Comparison of ENCODE assay signal across 13 mouse cellular contexts in the genomic region with DNA sequence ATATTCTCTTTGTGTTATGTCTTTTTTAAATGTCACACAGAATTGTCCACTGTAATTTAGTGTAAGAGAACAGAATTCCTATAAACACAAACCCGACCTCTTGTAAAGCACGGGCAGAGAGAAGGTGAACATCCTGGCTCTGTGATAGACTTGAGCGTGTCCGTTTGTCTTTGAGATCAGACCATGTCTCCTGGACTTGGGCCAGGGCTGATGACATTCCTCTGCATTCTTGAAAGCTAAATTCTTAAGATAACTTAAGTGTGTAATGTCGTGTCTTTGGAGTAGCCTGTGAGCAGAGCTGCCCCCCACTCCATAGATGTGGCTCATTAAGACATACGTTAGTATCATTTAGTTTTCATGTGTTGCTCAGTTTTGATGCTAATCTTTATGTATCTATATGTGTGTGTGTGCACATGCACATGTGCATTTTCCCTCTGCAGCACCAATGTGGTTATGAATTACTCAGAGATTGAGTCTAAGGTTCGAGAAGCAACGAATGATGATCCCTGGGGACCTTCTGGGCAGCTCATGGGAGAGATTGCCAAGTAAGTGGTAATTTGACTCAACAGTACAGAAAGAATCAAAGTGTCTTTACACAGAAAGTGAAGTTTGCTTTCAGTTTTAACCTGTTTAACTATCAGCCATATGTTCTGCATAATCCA. TPM values are rescaled to one million over a fixed set of nuclear protein-coding genes. Genes with fewer than 3 reads are reported as not detected.
A peak's percentile ranks its signal among the peaks of the same experiment; 100 is the strongest.
DNase-seq lines count a peak whose midpoint lies in the region; ATAC-seq and TF ChIP-seq lines count a peak whose summit lies in the region.
"Had no signal": no experiment of that assay in that cellular context is flagged by ENCODE, and none has a peak within 500 bp of the region (broad histone marks: within the 10 kb centered on the region; RNA-seq: fewer than 3 reads in every experiment).

No protein-coding gene starts in this region.

- peaks cover 57% of the 10 kb centered on the region for H3K79me2 ChIP-seq in C2C12 (ENCODE audit: control insufficient read depth, insufficient read depth)

- no peak for TF ChIP-seq CTCF in C2C12 (IDR thresholded peaks at IDR 0.05; ENCODE audit: control insufficient read depth, insufficient read depth, insufficient read length)

- intact Hi-C loops in heart, postnatal 10 days (cut with DNase I): loop anchor here (2.0 to 5.0 kb wide), 4 partner anchors 336 to 1297 kb away; no protein-coding TSS in a partner anchor

- 18% methylated on average over 8 of the region's 8 CpGs for WGBS in heart, embryonic 16.5 days
- WGBS in limb, embryonic 13.5 days: 44% methylated on average over 8 of the region's 8 CpGs

- no peak overlapping the region for H3K27ac ChIP-seq in heart, embryonic 16.5 days (ENCODE audit: low read length)
- H3K27ac ChIP-seq in limb, embryonic 13.5 days: peak overlapping the region; percentile 16; the same call in 1 of the 2 replicates
- H3K27ac ChIP-seq: neural tube, embryonic 12.5 days had no signal

- H3K4me2 ChIP-seq in heart, embryonic 16.5 days (ENCODE audit: low read depth, low read length): peak overlapping the region; percentile 44
- no peak overlapping the region for H3K4me2 ChIP-seq in limb, embryonic 13.5 days (replicated peaks)
- H3K4me2 ChIP-seq: neural tube, embryonic 12.5 days had no signal

- ATAC-seq in heart, embryonic 16.5 days (replicated peaks; ENCODE audit: extremely low read depth, insufficient read depth, low FRiP score): no peak
- no peak for ATAC-seq in limb, embryonic 13.5 days (ENCODE audit: low FRiP score, low read depth)
- ATAC-seq: Patski had no signal

- peaks cover 17% of the 10 kb centered on the region for H3K79me3 ChIP-seq in C2C12 (ENCODE audit: low read depth)

- H3K27me3 ChIP-seq in heart, embryonic 16.5 days (ENCODE audit: control insufficient read depth, insufficient read depth, low read length): no peaks in the 10 kb centered on the region
- H3K27me3 ChIP-seq in C2C12 (ENCODE audit: control insufficient read depth, insufficient read depth, insufficient read length): no peaks in the 10 kb centered on the region
- no peaks in the 10 kb centered on the region for H3K27me3 ChIP-seq in limb, embryonic 13.5 days
- H3K27me3 ChIP-seq: megakaryocyte, embryonic 14.5 days; neural tube, embryonic 12.5 days; Patski had no signal

- H3ac ChIP-seq in C2C12 (ENCODE audit: control insufficient read depth, insufficient read length, low read depth): no peak overlapping the region

- H3K36me3 ChIP-seq in heart, embryonic 16.5 days (ENCODE audit: control insufficient read depth, insufficient read depth): peaks cover 22% of the 10 kb centered on the region
- peaks cover 37% of the 10 kb centered on the region for H3K36me3 ChIP-seq in C2C12 (ENCODE audit: control insufficient read depth, insufficient read depth)
- H3K36me3 ChIP-seq in limb, embryonic 13.5 days: peaks cover 30% of the 10 kb centered on the region

- no peak overlapping the region for H3K4me3 ChIP-seq in heart, embryonic 16.5 days (ENCODE audit: low read length)
- H3K4me3 ChIP-seq in C2C12 (ENCODE audit: insufficient read depth, poor library complexity, severe bottlenecking): no peak overlapping the region
- H3K4me3 ChIP-seq in limb, embryonic 13.5 days: no peak overlapping the region
- H3K4me3 ChIP-seq: erythroblast, embryonic 14.5 days; megakaryocyte, embryonic 14.5 days; neural tube, embryonic 12.5 days had no signal

- no peak for DNase-seq in heart, postnatal 10 days
- peak; percentile 66 for DNase-seq in 3134 (ENCODE audit: extremely low read depth, insufficient read length, low spot score)
- DNase-seq in spleen, adult 18-20 months: no peak
- DNase-seq in thymus, postnatal 0 days (ENCODE audit: low spot score): no peak
- no peak for DNase-seq in right cerebral cortex, adult 18-20 months
- DNase-seq: gastrocnemius, postnatal 14 days had no signal

- H3K9ac ChIP-seq in heart, embryonic 16.5 days (ENCODE audit: low read length): peak overlapping the region; percentile 20; the same call in 1 of the 2 replicates
- no peak overlapping the region for H3K9ac ChIP-seq in limb, embryonic 13.5 days
- H3K9ac ChIP-seq: neural tube, embryonic 12.5 days had no signal

- no peaks in the 10 kb centered on the region for H3K9me3 ChIP-seq in heart, embryonic 16.5 days (replicated peaks; ENCODE audit: control insufficient read depth, low read length)
- no peaks in the 10 kb centered on the region for H3K9me3 ChIP-seq in limb, embryonic 13.5 days
- H3K9me3 ChIP-seq: megakaryocyte, embryonic 14.5 days; neural tube, embryonic 12.5 days had no signal

- peaks cover 32% of the 10 kb centered on the region for H3K4me1 ChIP-seq in heart, embryonic 16.5 days (ENCODE audit: control insufficient read depth, insufficient read depth, low read length)
- peaks cover 64% of the 10 kb centered on the region for H3K4me1 ChIP-seq in limb, embryonic 13.5 days

TF ChIP-seq in C2C12, 6 proteins besides CTCF, POLR2A, EP300 and RAD21:
- no peak for TF ChIP-seq MYOG (IDR thresholded peaks at IDR 0.05; ENCODE audit: control insufficient read depth, extremely low read depth, insufficient read length)
- TF ChIP-seq FOSL1 (IDR thresholded peaks at IDR 0.05; ENCODE audit: insufficient read depth, low read length, poor library complexity, severe bottlenecking): no peak
- peak; percentile 79 for TF ChIP-seq MAX (IDR thresholded peaks at IDR 0.05)

RNA-seq across cellular contexts. Expression of a gene that starts 31.6 kb away (rescaled TPM):
- polyA plus RNA-seq in heart, embryonic 16.5 days (2015; fragmentation: Nextera tagmentation; extraction: Ambion mirVana): 47.8 and 56.4 TPM in 2 replicates
- total RNA-seq in heart, postnatal 10 days (2021): 10 to 100 TPM; 44.6 to 45.7 TPM
- 31.9 TPM for polyA plus RNA-seq in C2C12 (2012; fragmentation: generic; extraction: Trizol)
- polyA plus RNA-seq in limb, embryonic 13.5 days (2015; fragmentation: Nextera tagmentation; extraction: Ambion mirVana): 85.1 and 86.7 TPM in 2 replicates
- 60.0 and 68.2 TPM in 2 replicates for polyA plus RNA-seq in thymus, postnatal 0 days (2015; fragmentation: Nextera tagmentation; extraction: Ambion mirVana)
